Mouse (Mus musculus) midbrain, embryonic 13.5 days (tissue): ENCODE measurements around the gene Gnl3l. TPM values are rescaled to one million over a fixed set of nuclear protein-coding genes. Genes with fewer than 3 reads are reported as not detected.

Experiments
- ATAC-seq: fragments of 200-750 bp; cut with Nextera tagmentation; 2 replicates; pipeline ENCODE4 v1.8.0; 2017; ENCODE audit warnings: mild to moderate bottlenecking, moderate TSS enrichment, moderate library complexity
- H3K27ac ChIP-seq: fragments of 300-500 bp; sonication (generic); 2 replicates; pipeline ENCODE4 v1.5.1; 2015; ENCODE audit warnings: inconsistent platforms, mild to moderate bottlenecking, moderate library complexity
- H3K27me3 ChIP-seq: fragments of 300-500 bp; sonication (generic); 2 replicates; pipeline ENCODE4 v1.6.1; 2015; ENCODE audit warnings: mild to moderate bottlenecking, inconsistent platforms
- H3K36me3 ChIP-seq: fragments of 300-500 bp; sonication (generic); 2 replicates; pipeline ENCODE4 v1.6.1; 2015; ENCODE audit warnings: mild to moderate bottlenecking, inconsistent platforms
- H3K4me1 ChIP-seq: fragments of 300-500 bp; sonication (generic); replicated peaks from 2 replicates; pipeline ENCODE4 v1.6.1; 2015; ENCODE audit warnings: inconsistent platforms
- H3K4me2 ChIP-seq: fragments of 300-500 bp; sonication (generic); replicated peaks from 2 replicates; pipeline ENCODE4 v1.6.1; 2015; ENCODE audit warnings: moderate library complexity, mild to moderate bottlenecking, inconsistent platforms
- H3K4me3 ChIP-seq: fragments of 300-500 bp; sonication (generic); replicated peaks from 2 replicates; pipeline ENCODE4 v1.5.1; 2015; ENCODE audit warnings: mild to moderate bottlenecking, inconsistent platforms
- H3K9ac ChIP-seq: fragments of 300-500 bp; sonication (generic); replicated peaks from 2 replicates; pipeline ENCODE4 v1.6.1; 2015; ENCODE audit warnings: mild to moderate bottlenecking, inconsistent platforms
- H3K9me3 ChIP-seq: fragments of 300-500 bp; sonication (generic); 2 replicates; pipeline ENCODE4 v1.6.1; 2016; ENCODE audit warnings: mild to moderate bottlenecking, inconsistent platforms
- WGBS: fragments of 180-500 bp; shearing (Covaris S2); methylation state at CpG from one replicate; pipeline ENCODE4 v1.1.7; 2015; 5-methylcytosine and 5-hydroxymethylcytosine counted together
- polyA plus RNA-seq: library from polyadenylated mRNA; unstranded; fragments of >200 nt; fragmentation: Nextera tagmentation; extraction: Ambion mirVana; gene quantifications from 2 replicates; pipeline ENCODE4 v1.2.1, GENCODE M21; 2015

Gnl3l gene
- polyA plus RNA-seq, 1 experiment from 2014 or later, result 74.1 TPM

DNA sequence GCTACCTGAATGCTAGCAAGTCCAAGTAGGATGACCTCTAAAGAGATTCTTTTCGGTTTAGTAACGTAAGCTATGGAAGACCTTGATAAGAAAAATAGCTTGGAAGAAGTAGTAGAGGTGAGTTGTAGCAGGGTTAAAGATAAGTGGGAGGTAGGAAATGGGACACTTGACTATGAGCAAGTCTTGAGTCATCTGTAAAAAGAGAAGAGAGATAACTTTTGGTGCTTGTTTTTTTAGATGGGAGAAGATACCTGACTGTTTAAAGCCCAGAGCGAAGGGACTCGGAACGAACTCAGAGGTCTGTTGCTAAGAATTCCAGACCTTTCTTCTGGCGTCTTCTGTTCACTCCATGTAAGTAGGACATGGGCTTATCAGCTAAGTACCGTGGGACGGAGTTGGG lies 28.7 kb upstream of the Gnl3l start, which contains the start of gene Fgd1:
Gene Fgd1 (plus strand): TSS at position 301 of the 400 bp plus-strand sequence.
- H3K27me3 ChIP-seq, result no peaks in the 10 kb centered on the region
- peak within 1 kb of the TSS; percentile 69 for H3K4me3 ChIP-seq
- peak within 1 kb of the TSS; percentile 69 for H3K4me2 ChIP-seq
- H3K9me3 ChIP-seq, result no peaks in the 10 kb centered on the region
- no peak for ATAC-seq
- H3K4me1 ChIP-seq, result peaks cover 27% of the 10 kb centered on the region
- H3K9ac ChIP-seq, result peak within 1 kb of the TSS; percentile 84
- H3K27ac ChIP-seq, result peak within 1 kb of the TSS; percentile 93
- 97% methylated on average over 8 of the region's 8 CpGs for WGBS
- no peaks in the 10 kb centered on the region for H3K36me3 ChIP-seq

DNA sequence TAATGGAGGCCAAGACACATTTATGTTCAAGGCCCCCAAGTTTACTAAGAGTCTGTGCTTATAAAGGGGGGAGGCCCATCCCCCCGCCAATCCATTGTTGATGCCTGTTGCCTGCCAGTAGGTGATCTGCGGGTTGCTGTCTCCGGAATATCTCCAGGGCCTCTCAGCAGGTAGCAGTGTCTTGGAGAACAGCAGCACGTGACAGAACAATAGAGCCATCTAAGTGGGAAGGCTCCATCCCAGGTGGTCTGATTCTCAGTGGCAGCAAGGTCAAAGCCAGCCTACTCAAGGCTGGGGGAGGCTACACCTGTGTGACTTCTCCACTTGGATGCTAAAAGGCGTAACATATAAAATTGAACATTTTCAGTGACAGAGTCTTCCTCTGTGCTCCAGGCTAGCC lies 24.1 kb upstream of the Gnl3l start:
- Histone ChIP-seq H3K27ac (no peak overlapping the region), H3K27me3 (no peaks in the 10 kb centered on the region), H3K9me3 (no peaks in the 10 kb centered on the region), H3K36me3 (no peaks in the 10 kb centered on the region), H3K9ac (no peak overlapping the region), H3K4me3 (no peak overlapping the region), H3K4me2 (no peak overlapping the region), H3K4me1 (no peaks in the 10 kb centered on the region)
- WGBS, result 54% methylated on average over 5 of the region's 5 CpGs
- no peak for ATAC-seq

DNA sequence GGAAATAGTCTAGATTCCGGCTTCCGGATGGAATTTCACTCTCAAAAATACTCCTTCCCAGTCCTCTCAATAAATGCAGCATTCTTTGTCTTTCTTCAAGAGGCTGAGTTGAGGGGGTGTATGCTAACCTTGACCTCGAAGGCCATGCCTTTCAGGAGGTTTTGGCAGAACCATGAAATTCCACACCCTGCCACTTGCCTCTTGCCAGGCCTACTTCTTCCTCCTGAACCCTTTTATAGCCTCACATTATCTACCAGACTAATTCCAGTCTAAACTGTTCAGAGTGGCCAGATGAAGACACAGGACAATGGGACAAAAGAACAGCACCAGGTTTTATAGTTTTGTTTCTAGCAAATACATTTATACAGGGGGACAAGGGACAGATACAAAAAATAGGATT lies 14.3 kb upstream of the Gnl3l start:
- Histone ChIP-seq H3K27me3 (no peaks in the 10 kb centered on the region; the same call in 1 of the 2 replicates), H3K4me3 (no peak overlapping the region), H3K4me1 (no peaks in the 10 kb centered on the region), H3K9ac (no peak overlapping the region), H3K36me3 (no peaks in the 10 kb centered on the region), H3K4me2 (no peak overlapping the region), H3K27ac (no peak overlapping the region), H3K9me3 (no peaks in the 10 kb centered on the region)
- no peak for ATAC-seq
- 74% methylated on average over 3 of the region's 3 CpGs for WGBS

DNA sequence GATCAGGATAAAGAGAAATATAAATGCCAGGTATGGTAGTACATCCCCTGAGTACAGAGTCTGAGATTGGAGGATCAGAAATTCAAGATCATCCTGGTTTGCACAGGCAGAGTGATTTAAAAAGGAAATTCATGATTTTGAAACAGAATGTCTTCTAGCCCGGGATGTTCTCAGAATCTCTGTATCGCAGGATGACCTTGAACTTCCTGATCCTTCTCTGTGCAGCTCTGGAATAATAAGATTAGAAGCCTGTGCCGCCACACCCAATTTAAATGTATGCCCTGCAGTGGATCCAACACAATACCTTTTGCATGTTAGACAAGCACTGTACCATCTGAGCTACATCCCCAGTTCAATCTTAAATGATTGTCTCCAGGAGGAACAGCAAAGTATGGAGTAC lies 1.7 kb upstream of the Gnl3l start:
- Histone ChIP-seq H3K27ac (no peak overlapping the region), H3K36me3 (0 out of 2 replicates have a peak, but pooled peaks cover 3% of the 10 kb centered on the region), H3K9ac (no peak overlapping the region), H3K27me3 (peaks cover 3% of the 10 kb centered on the region; the same call in 1 of the 2 replicates), H3K4me2 (peak overlapping the region; percentile 58), H3K9me3 (no peaks in the 10 kb centered on the region), H3K4me1 (peaks cover 7% of the 10 kb centered on the region; the same call in 1 of the 2 replicates), H3K4me3 (peak overlapping the region; percentile 49; the same call in 1 of the 2 replicates)
- no peak for ATAC-seq
- 59% methylated on average over 3 of the region's 3 CpGs for WGBS

DNA sequence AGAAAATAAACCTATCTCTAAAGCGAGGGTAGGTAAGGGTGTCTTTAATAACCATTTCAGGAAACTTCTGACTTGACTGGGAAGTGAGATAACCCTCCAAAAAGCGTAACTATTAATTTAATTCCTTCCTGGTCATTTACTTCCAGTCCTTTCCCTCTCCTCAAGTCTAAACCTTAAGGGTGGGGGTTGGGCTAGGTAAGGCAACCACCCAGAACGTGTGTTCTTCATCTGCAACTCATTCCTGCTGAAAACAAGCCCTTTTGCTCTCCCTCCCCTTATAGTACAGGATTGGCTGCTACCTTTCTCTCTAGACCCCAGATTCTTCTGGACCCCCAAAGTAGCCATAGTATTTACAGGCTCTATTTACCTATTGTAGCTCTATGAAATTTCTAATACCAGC lies 775 bp upstream of the Gnl3l start:
- Histone ChIP-seq H3K36me3 (0 out of 2 replicates have a peak, but pooled peaks cover 3% of the 10 kb centered on the region), H3K9ac (peak overlapping the region; percentile 56), H3K4me1 (peaks cover 7% of the 10 kb centered on the region; the same call in 1 of the 2 replicates), H3K27ac (peak overlapping the region; percentile 84), H3K27me3 (peaks cover 3% of the 10 kb centered on the region; the same call in 1 of the 2 replicates), H3K4me3 (peak overlapping the region; percentile 49), H3K4me2 (peak overlapping the region; percentile 58), H3K9me3 (no peaks in the 10 kb centered on the region)
- no peak for ATAC-seq
- WGBS, result 12% methylated on average over 3 of the region's 3 CpGs

DNA sequence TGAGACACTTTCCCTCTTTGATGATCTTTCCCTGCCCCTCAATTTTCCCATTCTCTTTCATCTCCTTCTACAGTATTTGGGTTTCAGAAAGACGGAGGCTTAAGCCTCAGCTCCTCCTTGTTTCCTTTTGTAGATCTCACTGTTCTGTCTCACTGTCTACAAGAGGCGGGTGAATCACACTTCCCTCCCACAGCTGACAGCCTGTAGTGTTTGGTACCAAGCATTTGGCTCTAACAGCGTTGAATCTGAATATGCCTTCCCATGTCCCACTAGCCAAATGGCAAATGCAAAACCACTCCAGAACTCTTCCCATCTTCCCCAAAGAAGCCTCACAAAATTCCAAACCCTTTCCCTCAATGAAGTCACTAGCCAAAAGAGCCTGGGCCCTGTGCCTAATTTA lies 20.3 kb downstream of the Gnl3l start:
- H3K27ac ChIP-seq, result no peak overlapping the region
- WGBS, result 86% methylated on average over 3 of the region's 3 CpGs
- H3K27me3 ChIP-seq, result no peaks in the 10 kb centered on the region
- peaks cover 72% of the 10 kb centered on the region for H3K36me3 ChIP-seq
- no peaks in the 10 kb centered on the region for H3K9me3 ChIP-seq
- no peaks in the 10 kb centered on the region for H3K4me1 ChIP-seq
- no peak overlapping the region for H3K4me2 ChIP-seq
- no peak overlapping the region for H3K4me3 ChIP-seq
- H3K9ac ChIP-seq, result no peak overlapping the region
- ATAC-seq, result no peak

DNA sequence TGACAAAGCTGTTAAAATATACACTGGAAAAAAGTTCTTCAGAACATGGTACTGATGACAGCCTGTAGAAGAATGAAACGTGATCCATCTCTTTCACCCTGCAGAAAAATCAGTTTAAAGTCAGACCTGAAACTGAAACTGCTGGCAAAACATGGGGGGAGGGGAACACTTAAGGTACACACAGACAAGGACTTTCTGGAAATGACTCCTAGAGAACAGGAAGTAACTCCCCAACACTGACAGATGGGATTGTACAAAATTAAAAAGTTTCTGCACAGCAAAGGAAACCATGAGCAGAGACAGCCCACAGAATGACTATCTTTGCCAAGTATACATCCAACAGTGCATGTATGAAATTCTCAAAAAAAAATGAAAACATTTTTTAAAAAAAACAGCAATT lies 35.5 kb downstream of the Gnl3l start:
- no peaks in the 10 kb centered on the region for H3K9me3 ChIP-seq
- 77% methylated on average over 1 of the region's 1 CpGs for WGBS
- H3K9ac ChIP-seq, result no peak overlapping the region
- H3K27ac ChIP-seq, result no peak overlapping the region
- no peak for ATAC-seq
- H3K36me3 ChIP-seq, result peaks cover 19% of the 10 kb centered on the region
- no peak overlapping the region for H3K4me3 ChIP-seq
- H3K4me1 ChIP-seq, result no peaks in the 10 kb centered on the region
- no peaks in the 10 kb centered on the region for H3K27me3 ChIP-seq
- no peak overlapping the region for H3K4me2 ChIP-seq

DNA sequence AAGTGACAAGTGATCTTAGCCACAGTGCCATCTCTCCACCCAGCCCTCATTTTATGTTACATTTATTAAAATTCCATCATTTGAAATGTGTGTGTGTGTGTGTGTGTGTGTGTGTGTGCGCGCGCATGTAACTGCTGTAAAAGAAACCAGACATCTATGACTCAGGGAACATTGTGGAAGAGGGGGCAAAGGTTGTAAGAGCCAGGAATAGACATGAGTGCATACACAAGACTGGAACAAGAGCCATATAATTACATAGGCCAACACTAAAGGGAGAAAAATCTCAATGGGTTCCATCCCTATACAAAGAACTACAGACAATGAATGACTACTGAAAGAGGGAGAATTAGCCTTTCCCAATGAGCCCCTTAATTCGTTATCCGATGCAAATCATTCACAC lies 41.7 kb downstream of the Gnl3l start:
- no peak overlapping the region for H3K4me2 ChIP-seq

DNA sequence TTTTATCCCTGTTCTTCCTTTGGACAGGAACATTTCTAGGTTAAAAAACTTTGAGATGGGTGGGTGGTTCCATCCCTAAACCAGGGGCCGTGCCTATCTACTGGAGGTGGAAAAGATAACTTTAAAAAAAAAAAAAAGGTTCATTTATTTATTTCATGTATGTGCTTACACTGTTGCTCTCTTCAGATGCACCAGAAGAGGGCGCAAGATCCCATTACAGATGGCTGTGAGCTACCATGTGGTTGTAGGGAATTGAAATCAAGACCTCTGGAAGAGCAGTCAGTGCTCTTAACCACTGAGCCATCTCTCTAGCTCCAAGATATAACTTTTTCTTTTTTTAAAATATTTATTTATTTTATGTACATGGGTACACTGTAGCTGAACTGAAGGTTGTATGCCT lies 54.1 kb downstream of the Gnl3l start:
- Histone ChIP-seq H3K9ac (no peak overlapping the region), H3K9me3 (no peaks in the 10 kb centered on the region), H3K4me3 (no peak overlapping the region), H3K27me3 (no peaks in the 10 kb centered on the region), H3K4me1 (no peaks in the 10 kb centered on the region), H3K4me2 (no peak overlapping the region), H3K27ac (no peak overlapping the region), H3K36me3 (no peaks in the 10 kb centered on the region)
- WGBS, result 32% methylated on average over 2 of the region's 2 CpGs
- no peak for ATAC-seq

More for the DNA sequence above, 41.7 kb downstream of the Gnl3l start:
- H3K36me3 ChIP-seq, result no peaks in the 10 kb centered on the region
- no peak for ATAC-seq
- H3K27ac ChIP-seq, result no peak overlapping the region
- no peaks in the 10 kb centered on the region for H3K4me1 ChIP-seq
- no peaks in the 10 kb centered on the region for H3K27me3 ChIP-seq
- 88% methylated on average over 5 of the region's 5 CpGs for WGBS
- H3K4me3 ChIP-seq, result no peak overlapping the region
- H3K9ac ChIP-seq, result no peak overlapping the region
- no peaks in the 10 kb centered on the region for H3K9me3 ChIP-seq

DNA sequence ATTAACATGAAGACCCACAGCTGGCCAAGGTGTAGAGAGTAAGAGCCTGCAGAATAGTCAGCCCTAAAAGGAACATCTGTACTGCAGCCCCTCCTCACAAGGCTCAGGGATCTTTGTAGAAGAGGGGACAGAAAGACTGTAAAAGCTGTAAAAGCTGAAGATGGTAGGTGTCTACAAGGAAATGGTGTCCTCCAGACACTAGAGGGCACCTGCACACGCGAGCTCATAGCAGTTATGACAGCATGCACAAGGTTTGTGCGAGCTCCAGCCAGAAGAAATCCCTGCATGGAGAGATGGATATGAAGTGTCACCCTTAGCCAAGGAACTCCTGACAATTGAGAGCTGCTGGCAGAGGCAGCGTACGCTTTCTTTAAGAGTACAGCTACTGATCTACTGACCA lies 56.4 kb downstream of the Gnl3l start:
- H3K4me1 ChIP-seq, result no peaks in the 10 kb centered on the region
- H3K4me3 ChIP-seq, result no peak overlapping the region
- H3K27me3 ChIP-seq, result no peaks in the 10 kb centered on the region; the same call in 1 of the 2 replicates
- no peaks in the 10 kb centered on the region for H3K9me3 ChIP-seq
- WGBS, result 66% methylated on average over 5 of the region's 5 CpGs
- H3K4me2 ChIP-seq, result no peak overlapping the region
- no peaks in the 10 kb centered on the region for H3K36me3 ChIP-seq
- no peak overlapping the region for H3K9ac ChIP-seq
- no peak for ATAC-seq
- H3K27ac ChIP-seq, result no peak overlapping the region

DNA sequence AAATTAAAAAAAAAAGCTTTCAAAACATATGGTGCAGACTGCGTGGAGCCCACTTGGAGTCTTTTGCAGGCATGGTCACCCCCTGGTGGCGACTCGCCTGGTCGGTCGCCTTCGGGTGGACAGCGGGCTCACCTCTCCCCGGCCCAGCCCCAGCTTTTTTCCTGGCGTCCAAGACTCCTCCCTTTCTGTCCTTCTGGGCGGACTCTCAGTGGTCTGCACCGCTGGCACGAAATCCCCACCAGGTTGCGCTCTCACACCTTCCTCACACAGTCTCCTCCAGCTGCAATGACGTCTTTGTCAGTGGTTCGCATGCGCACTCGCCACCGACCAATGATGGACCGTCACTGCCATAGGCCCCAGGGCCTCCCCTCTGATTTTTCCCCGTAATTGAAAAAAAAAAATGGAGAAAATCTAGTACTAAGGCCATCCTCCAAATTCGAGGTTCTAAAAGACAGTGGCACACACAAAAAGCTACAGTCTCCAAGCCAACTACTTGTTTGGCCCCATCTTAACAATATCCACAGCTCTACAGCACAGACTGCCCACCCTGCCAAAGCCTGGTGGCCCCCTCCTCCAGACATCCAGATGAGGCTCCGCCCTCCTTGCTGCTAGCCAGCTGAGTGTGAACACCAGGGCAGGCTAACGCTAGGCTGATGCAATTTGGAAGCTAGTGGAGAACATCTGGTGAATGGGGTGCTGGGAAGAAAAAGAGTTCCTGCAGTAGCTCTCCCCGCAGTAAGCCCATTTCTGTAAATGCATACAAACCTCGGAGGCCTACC lies 60.4 kb downstream of the Gnl3l start:
- no peaks in the 10 kb centered on the region for H3K4me1 ChIP-seq
- peak overlapping the region; percentile 76 for H3K27ac ChIP-seq
- H3K9ac ChIP-seq, result no peak overlapping the region; the same call in 1 of the 2 replicates
- no peaks in the 10 kb centered on the region for H3K36me3 ChIP-seq
- no peaks in the 10 kb centered on the region for H3K9me3 ChIP-seq
- H3K27me3 ChIP-seq, result no peaks in the 10 kb centered on the region; the same call in 1 of the 2 replicates
- H3K4me2 ChIP-seq, result peak overlapping the region; percentile 45
- peak overlapping the region; percentile 28 for H3K4me3 ChIP-seq
- ATAC-seq, result peak; percentile 98
- 16% methylated on average over 25 of the region's 25 CpGs for WGBS

DNA sequence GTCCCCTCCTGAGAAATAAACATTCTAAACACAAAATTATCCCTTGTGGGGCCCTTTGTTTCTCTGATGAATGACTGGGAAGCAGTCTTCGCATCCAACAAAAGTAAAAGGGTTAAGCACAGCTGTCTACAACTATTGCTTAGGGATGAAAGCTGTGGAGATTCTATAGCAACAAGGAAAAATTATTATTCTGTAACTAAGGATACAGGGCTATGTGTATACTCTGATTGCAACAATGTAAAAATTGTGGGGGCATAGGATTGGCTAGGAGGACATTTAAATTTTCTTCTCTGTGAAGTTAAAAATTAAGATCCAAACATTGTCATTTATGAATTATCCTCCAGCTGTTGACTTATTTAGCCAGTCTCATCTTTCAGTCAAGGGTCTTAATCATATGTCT lies 61.1 kb downstream of the Gnl3l start:
- 59% methylated on average over 1 of the region's 1 CpGs for WGBS
- Histone ChIP-seq H3K9ac (no peak overlapping the region), H3K27ac (no peak overlapping the region)

More for the DNA sequence above, 61.1 kb downstream of the Gnl3l start:
- H3K36me3 ChIP-seq, result no peaks in the 10 kb centered on the region
- peak overlapping the region; percentile 28 for H3K4me3 ChIP-seq
- no peaks in the 10 kb centered on the region; the same call in 1 of the 2 replicates for H3K27me3 ChIP-seq
- H3K4me2 ChIP-seq, result peak overlapping the region; percentile 45
- ATAC-seq, result peak; percentile 28
- H3K9me3 ChIP-seq, result no peaks in the 10 kb centered on the region
- H3K4me1 ChIP-seq, result no peaks in the 10 kb centered on the region
